Mouse (Mus musculus) heart, embryonic 11.5 days (tissue): ENCODE results near the gene Adgrg4. TPM values are rescaled to one million over a fixed set of nuclear protein-coding genes. Genes with fewer than 3 reads are reported as not detected.

ENCODE experiments used
- polyA plus RNA-seq: library from polyadenylated mRNA; unstranded; fragments of >200 nt; fragmentation: Nextera tagmentation; extraction: Ambion mirVana; gene quantifications from 2 replicates; pipeline ENCODE4 v1.2.1, GENCODE M21; 2014

The Adgrg4 gene
- polyA plus RNA-seq, 1 experiment from 2014 or later: not detected

Other genes with a start within 250 kb of the Adgrg4 start
- 135 and 137 TPM in 2 replicates for gene Fhl1, start 138.4 kb upstream of the Adgrg4 start, polyA plus RNA-seq
- gene Map7d3, start 47.8 kb upstream of the Adgrg4 start, polyA plus RNA-seq: 1.3 and 1.8 TPM in 2 replicates
- not detected in 2 replicates for gene Brs3, start 172.9 kb downstream of the Adgrg4 start, polyA plus RNA-seq
- 60.6 and 60.8 TPM in 2 replicates for gene Htatsf1, start 183.4 kb downstream of the Adgrg4 start, polyA plus RNA-seq
- 0.09 TPM in 1 of 2 replicates, not detected in the other for gene Vgll1, start 217.9 kb downstream of the Adgrg4 start, polyA plus RNA-seq